Mouse (Mus musculus): ENCODE data around the gene Gm5089. TPM values are rescaled to one million over a fixed set of nuclear protein-coding genes. Genes with fewer than 3 reads are reported as not detected.

Gm5089 gene
- polyA plus RNA-seq, 1 experiment from 2014 or later: 0.22 TPM

GRCm38 (mm10) chr14:122436850-122437249 lies 14.1 kb downstream of the Gm5089 start:
- H3K36me3 ChIP-seq: no peaks in the 10 kb centered on the region
- no peak overlapping the region for H3K4me2 ChIP-seq
- H3K4me3 ChIP-seq: no peak overlapping the region
- 70% methylated on average over 10 of the region's 10 CpGs for WGBS
- H3K27ac ChIP-seq: no peak overlapping the region
- H3K9me3 ChIP-seq: no peaks in the 10 kb centered on the region
- H3K27me3 ChIP-seq: no peaks in the 10 kb centered on the region
- H3K9ac ChIP-seq: no peak overlapping the region
- H3K4me1 ChIP-seq: peaks cover 5% of the 10 kb centered on the region
- no peak for ATAC-seq (ENCODE audit: insufficient number of reproducible peaks, insufficient read depth, low FRiP score, low TSS enrichment, low read depth)

- ATAC-seq (ENCODE audit: insufficient number of reproducible peaks, insufficient read depth, low FRiP score, low TSS enrichment, low read depth): no peak
- H3K4me2 ChIP-seq: no peak overlapping the region
- H3K27me3 ChIP-seq: no peaks in the 10 kb centered on the region
- 94% methylated on average over 10 of the region's 10 CpGs for WGBS
- no peaks in the 10 kb centered on the region for H3K36me3 ChIP-seq
- no peak overlapping the region for H3K27ac ChIP-seq
- no peak overlapping the region for H3K4me3 ChIP-seq
- H3K4me1 ChIP-seq: no peaks in the 10 kb centered on the region
- no peak overlapping the region for H3K9ac ChIP-seq
- no peaks in the 10 kb centered on the region for H3K9me3 ChIP-seq
Observed at GRCm38 (mm10) chr14:122434039-122434438, 16.9 kb downstream of the Gm5089 start.

- Histone ChIP-seq H3K4me2 (no peak overlapping the region), H3K9me3 (no peaks in the 10 kb centered on the region), H3K9ac (no peak overlapping the region), H3K36me3 (no peaks in the 10 kb centered on the region), H3K4me1 (no peaks in the 10 kb centered on the region), H3K4me3 (no peak overlapping the region), H3K27ac (no peak overlapping the region), H3K27me3 (no peaks in the 10 kb centered on the region)
- WGBS: 66% methylated on average over 3 of the region's 3 CpGs
- ATAC-seq (ENCODE audit: insufficient number of reproducible peaks, insufficient read depth, low FRiP score, low TSS enrichment, low read depth): no peak
Observed at GRCm38 (mm10) chr14:122432558-122432957, 18.4 kb downstream of the Gm5089 start.

GRCm38 (mm10) chr14:122427654-122428053 lies 23.3 kb downstream of the Gm5089 start:
- peaks cover 27% of the 10 kb centered on the region for H3K4me1 ChIP-seq
- H3K9ac ChIP-seq: no peak overlapping the region
- ATAC-seq (ENCODE audit: insufficient number of reproducible peaks, insufficient read depth, low FRiP score, low TSS enrichment, low read depth): no peak
- no peak overlapping the region for H3K27ac ChIP-seq
- no peak overlapping the region for H3K4me3 ChIP-seq
- H3K27me3 ChIP-seq: no peaks in the 10 kb centered on the region
- H3K36me3 ChIP-seq: no peaks in the 10 kb centered on the region
- no peak overlapping the region for H3K4me2 ChIP-seq
- no peaks in the 10 kb centered on the region for H3K9me3 ChIP-seq
- 90% methylated on average over 3 of the region's 3 CpGs for WGBS

- H3K27ac ChIP-seq: no peak overlapping the region
- H3K4me1 ChIP-seq: peaks cover 27% of the 10 kb centered on the region
- 0 out of 2 replicates have a peak overlapping the region, but pooled peaks have one; percentile 18 for H3K4me2 ChIP-seq
- WGBS: 40% methylated on average over 8 of the region's 8 CpGs
- no peaks in the 10 kb centered on the region for H3K36me3 ChIP-seq
- H3K9ac ChIP-seq: no peak overlapping the region
- no peak overlapping the region for H3K4me3 ChIP-seq
- H3K27me3 ChIP-seq: no peaks in the 10 kb centered on the region
- no peaks in the 10 kb centered on the region for H3K9me3 ChIP-seq
- ATAC-seq (ENCODE audit: insufficient number of reproducible peaks, insufficient read depth, low FRiP score, low TSS enrichment, low read depth): no peak
Observed at GRCm38 (mm10) chr14:122427204-122427560, 23.7 kb downstream of the Gm5089 start.

- H3K4me1 ChIP-seq: peaks cover 27% of the 10 kb centered on the region
- H3K27ac ChIP-seq: no peak overlapping the region
- no peak overlapping the region for H3K9ac ChIP-seq
- peak overlapping the region; percentile 18; the same call in 1 of the 2 replicates for H3K4me2 ChIP-seq
- ATAC-seq (ENCODE audit: insufficient number of reproducible peaks, insufficient read depth, low FRiP score, low TSS enrichment, low read depth): no peak
- no peaks in the 10 kb centered on the region for H3K9me3 ChIP-seq
- no peak overlapping the region for H3K4me3 ChIP-seq
- WGBS: 33% methylated on average over 10 of the region's 10 CpGs
- H3K36me3 ChIP-seq: no peaks in the 10 kb centered on the region
- no peaks in the 10 kb centered on the region for H3K27me3 ChIP-seq
Observed at GRCm38 (mm10) chr14:122426529-122427203, 24.2 kb downstream of the Gm5089 start.

- H3K4me1 ChIP-seq: peaks cover 32% of the 10 kb centered on the region
- H3K9me3 ChIP-seq: no peaks in the 10 kb centered on the region
- H3K4me3 ChIP-seq: no peak overlapping the region
- H3K4me2 ChIP-seq: no peak overlapping the region
- ATAC-seq (ENCODE audit: insufficient number of reproducible peaks, insufficient read depth, low FRiP score, low TSS enrichment, low read depth): no peak
- H3K27me3 ChIP-seq: no peaks in the 10 kb centered on the region
- WGBS: 52% methylated on average over 3 of the region's 3 CpGs
- H3K36me3 ChIP-seq: no peaks in the 10 kb centered on the region
- no peak overlapping the region for H3K9ac ChIP-seq
- H3K27ac ChIP-seq: no peak overlapping the region
Observed at GRCm38 (mm10) chr14:122424441-122424840, 26.5 kb downstream of the Gm5089 start.

- no peak overlapping the region for H3K4me3 ChIP-seq
- ATAC-seq (ENCODE audit: insufficient number of reproducible peaks, insufficient read depth, low FRiP score, low TSS enrichment, low read depth): no peak
- no peaks in the 10 kb centered on the region for H3K9me3 ChIP-seq
- 31% methylated on average over 4 of the region's 4 CpGs for WGBS
- H3K4me2 ChIP-seq: no peak overlapping the region
- no peak overlapping the region for H3K9ac ChIP-seq
- H3K27ac ChIP-seq: no peak overlapping the region
- H3K27me3 ChIP-seq: no peaks in the 10 kb centered on the region
- peaks cover 23% of the 10 kb centered on the region; the same call in 1 of the 2 replicates for H3K4me1 ChIP-seq
- H3K36me3 ChIP-seq: no peaks in the 10 kb centered on the region
Observed at GRCm38 (mm10) chr14:122416166-122416771, 34.6 kb downstream of the Gm5089 start.

- Histone ChIP-seq H3K9ac (no peak overlapping the region), H3K9me3 (no peaks in the 10 kb centered on the region), H3K27me3 (no peaks in the 10 kb centered on the region), H3K4me1 (peaks cover 19% of the 10 kb centered on the region; the same call in 1 of the 2 replicates), H3K4me2 (no peak overlapping the region), H3K36me3 (no peaks in the 10 kb centered on the region), H3K4me3 (no peak overlapping the region), H3K27ac (no peak overlapping the region)
- no peak for ATAC-seq (ENCODE audit: insufficient number of reproducible peaks, insufficient read depth, low FRiP score, low TSS enrichment, low read depth)
- WGBS: 89% methylated on average over 2 of the region's 2 CpGs
Observed at GRCm38 (mm10) chr14:122414786-122415185, 36.1 kb downstream of the Gm5089 start.

- Histone ChIP-seq H3K9me3 (no peaks in the 10 kb centered on the region), H3K27me3 (peaks cover under 1% of the 10 kb centered on the region), H3K4me1 (peaks cover 19% of the 10 kb centered on the region; the same call in 1 of the 2 replicates), H3K36me3 (no peaks in the 10 kb centered on the region), H3K4me2 (no peak overlapping the region), H3K27ac (peak overlapping the region; percentile 55; the same call in 1 of the 2 replicates), H3K9ac (no peak overlapping the region), H3K4me3 (no peak overlapping the region)
- 30% methylated on average over 2 of the region's 2 CpGs for WGBS
- no peak for ATAC-seq (ENCODE audit: insufficient number of reproducible peaks, insufficient read depth, low FRiP score, low TSS enrichment, low read depth)
Observed at GRCm38 (mm10) chr14:122413542-122413928, 37.4 kb downstream of the Gm5089 start.

GRCm38 (mm10) chr14:122412841-122413541 lies 37.9 kb downstream of the Gm5089 start:
- no peak overlapping the region for H3K4me3 ChIP-seq
- H3K9ac ChIP-seq: no peak overlapping the region
- no peak overlapping the region for H3K4me2 ChIP-seq
- peaks cover 6% of the 10 kb centered on the region for H3K27me3 ChIP-seq
- H3K36me3 ChIP-seq: no peaks in the 10 kb centered on the region
- no peaks in the 10 kb centered on the region for H3K9me3 ChIP-seq
- 12% methylated on average over 2 of the region's 2 CpGs for WGBS
- H3K4me1 ChIP-seq: peaks cover 19% of the 10 kb centered on the region; the same call in 1 of the 2 replicates
- ATAC-seq (ENCODE audit: insufficient number of reproducible peaks, insufficient read depth, low FRiP score, low TSS enrichment, low read depth): no peak
- H3K27ac ChIP-seq: peak overlapping the region; percentile 55; the same call in 1 of the 2 replicates
